Mouse (Mus musculus): Measurements from ENCODE around the gene Dhrs1. TPM values are rescaled to one million over a fixed set of nuclear protein-coding genes. Genes with fewer than 3 reads are reported as not detected.

Gene Dhrs1
- polyA plus RNA-seq, 1 experiment from 2014 or later: 70.8 TPM

DNA sequence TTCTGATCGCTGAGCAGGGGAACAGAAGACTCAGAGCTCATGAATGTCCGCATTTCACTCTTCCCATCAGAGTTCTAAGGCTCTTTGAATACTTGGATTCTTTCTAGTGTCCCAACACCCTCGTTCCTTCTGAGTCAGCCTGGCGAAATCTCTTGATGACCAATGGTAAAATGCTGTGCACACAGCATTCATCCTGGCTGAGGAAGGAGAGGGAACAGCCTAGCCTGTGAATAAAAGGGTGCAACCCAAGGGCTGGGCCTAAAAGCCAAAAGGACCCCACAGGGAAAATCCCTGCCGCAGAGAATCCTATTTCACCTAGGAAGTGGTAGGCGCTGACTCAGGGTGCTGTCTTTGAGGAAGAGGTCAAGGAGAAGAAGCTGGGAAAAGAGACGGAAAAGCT lies 15.4 kb downstream of the Dhrs1 start:
- Histone ChIP-seq H3K4me2 (replicated peaks) (no peak overlapping the region), H3K27ac (0 out of 2 replicates have a peak overlapping the region, but pooled peaks have one; percentile 5), H3K4me1 (replicated peaks; ENCODE audit: control insufficient read depth, insufficient read depth, low read length) (no peaks in the 10 kb centered on the region), H3K36me3 (replicated peaks; ENCODE audit: control insufficient read depth, insufficient read depth) (no peaks in the 10 kb centered on the region), H3K9ac (no peak overlapping the region), H3K9me3 (ENCODE audit: control insufficient read depth, low read length) (no peaks in the 10 kb centered on the region), H3K27me3 (ENCODE audit: control insufficient read depth, insufficient read depth, low read length) (no peaks in the 10 kb centered on the region), H3K4me3 (replicated peaks; ENCODE audit: low read length) (no peak overlapping the region)
- DNase-seq (ENCODE audit: low spot score): no peak
- ATAC-seq (ENCODE audit: low FRiP score): no peak
- WGBS: 70% methylated on average over 7 of the region's 7 CpGs

GRCm38 (mm10) chr14:55727889-55728685 lies 17.4 kb downstream of the Dhrs1 start:
- Histone ChIP-seq H3K9ac (no peak overlapping the region), H3K4me2 (replicated peaks) (no peak overlapping the region), H3K4me1 (replicated peaks; ENCODE audit: control insufficient read depth, insufficient read depth, low read length) (no peaks in the 10 kb centered on the region), H3K27me3 (ENCODE audit: control insufficient read depth, insufficient read depth, low read length) (no peaks in the 10 kb centered on the region), H3K9me3 (ENCODE audit: control insufficient read depth, low read length) (no peaks in the 10 kb centered on the region), H3K36me3 (replicated peaks; ENCODE audit: control insufficient read depth, insufficient read depth) (no peaks in the 10 kb centered on the region), H3K27ac (no peak overlapping the region), H3K4me3 (replicated peaks; ENCODE audit: low read length) (no peak overlapping the region)
- DNase-seq (ENCODE audit: low spot score) (no peak), ATAC-seq (ENCODE audit: low FRiP score) (no peak)
- WGBS: 70% methylated on average over 8 of the region's 8 CpGs

GRCm38 (mm10) chr14:55726261-55726660 lies 19.2 kb downstream of the Dhrs1 start:
- no peaks in the 10 kb centered on the region for H3K27me3 ChIP-seq (ENCODE audit: control insufficient read depth, insufficient read depth, low read length)
- no peak overlapping the region for H3K27ac ChIP-seq
- no peaks in the 10 kb centered on the region for H3K36me3 ChIP-seq (replicated peaks; ENCODE audit: control insufficient read depth, insufficient read depth)
- H3K9me3 ChIP-seq (ENCODE audit: control insufficient read depth, low read length): no peaks in the 10 kb centered on the region
- H3K4me3 ChIP-seq (replicated peaks; ENCODE audit: low read length): no peak overlapping the region
- ATAC-seq (ENCODE audit: low FRiP score) (no peak), DNase-seq (ENCODE audit: low spot score) (no peak)
- H3K4me2 ChIP-seq (replicated peaks): no peak overlapping the region
- H3K4me1 ChIP-seq (replicated peaks; ENCODE audit: control insufficient read depth, insufficient read depth, low read length): peaks cover 7% of the 10 kb centered on the region; the same call in 1 of the 2 replicates
- H3K9ac ChIP-seq: no peak overlapping the region

DNA sequence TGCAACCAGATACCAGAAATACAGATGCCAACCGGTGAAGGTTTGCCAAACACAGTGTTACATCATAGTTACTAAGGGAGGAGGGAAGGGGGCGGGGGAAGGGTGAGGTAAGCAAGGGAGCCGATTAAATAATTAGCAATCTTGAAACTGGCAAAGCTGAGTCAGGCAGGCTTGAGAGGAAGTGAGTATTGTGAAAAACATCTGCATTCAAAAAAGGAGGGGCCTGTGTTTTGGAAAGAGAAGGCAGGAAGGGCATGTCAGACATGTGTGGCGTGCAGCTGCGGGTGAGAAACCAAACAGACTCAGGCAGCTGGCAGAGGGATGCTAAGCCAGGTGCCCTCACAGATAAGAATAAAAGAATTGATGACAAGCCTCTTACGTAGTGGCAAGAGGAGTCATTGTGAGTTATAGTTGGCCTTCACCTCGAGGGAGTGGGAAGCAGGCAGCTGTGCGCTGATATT lies 21.0 kb downstream of the Dhrs1 start:
- Histone ChIP-seq H3K9ac (no peak overlapping the region), H3K4me2 (replicated peaks) (no peak overlapping the region), H3K27me3 (ENCODE audit: control insufficient read depth, insufficient read depth, low read length) (no peaks in the 10 kb centered on the region), H3K9me3 (ENCODE audit: control insufficient read depth, low read length) (no peaks in the 10 kb centered on the region), H3K36me3 (replicated peaks; ENCODE audit: control insufficient read depth, insufficient read depth) (peaks cover 8% of the 10 kb centered on the region; the same call in 1 of the 2 replicates), H3K4me3 (replicated peaks; ENCODE audit: low read length) (no peak overlapping the region), H3K4me1 (replicated peaks; ENCODE audit: control insufficient read depth, insufficient read depth, low read length) (peaks cover 12% of the 10 kb centered on the region; the same call in 1 of the 2 replicates), H3K27ac (no peak overlapping the region)
- 70% methylated on average over 8 of the region's 8 CpGs for WGBS
- no peak for DNase-seq (ENCODE audit: low spot score)
- ATAC-seq (ENCODE audit: low FRiP score): no peak

GRCm38 (mm10) chr14:55723433-55723832 lies 22.1 kb downstream of the Dhrs1 start:
- no peak for DNase-seq (ENCODE audit: low spot score)
- 95% methylated on average over 7 of the region's 7 CpGs for WGBS
- H3K4me1 ChIP-seq (replicated peaks; ENCODE audit: control insufficient read depth, insufficient read depth, low read length): peaks cover 12% of the 10 kb centered on the region; the same call in 1 of the 2 replicates

GRCm38 (mm10) chr14:55722438-55722945 lies 23.0 kb downstream of the Dhrs1 start:
- Histone ChIP-seq H3K4me1 (replicated peaks; ENCODE audit: control insufficient read depth, insufficient read depth, low read length) (peaks cover 12% of the 10 kb centered on the region; the same call in 1 of the 2 replicates), H3K27me3 (ENCODE audit: control insufficient read depth, insufficient read depth, low read length) (no peaks in the 10 kb centered on the region), H3K36me3 (replicated peaks; ENCODE audit: control insufficient read depth, insufficient read depth) (peaks cover 24% of the 10 kb centered on the region), H3K4me2 (replicated peaks) (peak overlapping the region; percentile 69), H3K27ac (peak overlapping the region; percentile 90; the same call in 1 of the 2 replicates), H3K9ac (peak overlapping the region; percentile 73; the same call in 1 of the 2 replicates), H3K4me3 (replicated peaks; ENCODE audit: low read length) (peak overlapping the region; percentile 66), H3K9me3 (ENCODE audit: control insufficient read depth, low read length) (no peaks in the 10 kb centered on the region)
- no peak for DNase-seq (ENCODE audit: low spot score)
- ATAC-seq (ENCODE audit: low FRiP score): no peak; the same call in 1 of the 2 replicates
- 51% methylated on average over 8 of the region's 8 CpGs for WGBS

More at GRCm38 (mm10) chr14:55723433-55723832, 22.1 kb downstream of the Dhrs1 start:
- H3K36me3 ChIP-seq (replicated peaks; ENCODE audit: control insufficient read depth, insufficient read depth): peaks cover 15% of the 10 kb centered on the region
- no peak overlapping the region for H3K4me3 ChIP-seq (replicated peaks; ENCODE audit: low read length)
- ATAC-seq (ENCODE audit: low FRiP score): no peak
- no peaks in the 10 kb centered on the region for H3K9me3 ChIP-seq (ENCODE audit: control insufficient read depth, low read length)
- H3K9ac ChIP-seq: no peak overlapping the region
- no peaks in the 10 kb centered on the region for H3K27me3 ChIP-seq (ENCODE audit: control insufficient read depth, insufficient read depth, low read length)
- no peak overlapping the region for H3K27ac ChIP-seq
- H3K4me2 ChIP-seq (replicated peaks): no peak overlapping the region

DNA sequence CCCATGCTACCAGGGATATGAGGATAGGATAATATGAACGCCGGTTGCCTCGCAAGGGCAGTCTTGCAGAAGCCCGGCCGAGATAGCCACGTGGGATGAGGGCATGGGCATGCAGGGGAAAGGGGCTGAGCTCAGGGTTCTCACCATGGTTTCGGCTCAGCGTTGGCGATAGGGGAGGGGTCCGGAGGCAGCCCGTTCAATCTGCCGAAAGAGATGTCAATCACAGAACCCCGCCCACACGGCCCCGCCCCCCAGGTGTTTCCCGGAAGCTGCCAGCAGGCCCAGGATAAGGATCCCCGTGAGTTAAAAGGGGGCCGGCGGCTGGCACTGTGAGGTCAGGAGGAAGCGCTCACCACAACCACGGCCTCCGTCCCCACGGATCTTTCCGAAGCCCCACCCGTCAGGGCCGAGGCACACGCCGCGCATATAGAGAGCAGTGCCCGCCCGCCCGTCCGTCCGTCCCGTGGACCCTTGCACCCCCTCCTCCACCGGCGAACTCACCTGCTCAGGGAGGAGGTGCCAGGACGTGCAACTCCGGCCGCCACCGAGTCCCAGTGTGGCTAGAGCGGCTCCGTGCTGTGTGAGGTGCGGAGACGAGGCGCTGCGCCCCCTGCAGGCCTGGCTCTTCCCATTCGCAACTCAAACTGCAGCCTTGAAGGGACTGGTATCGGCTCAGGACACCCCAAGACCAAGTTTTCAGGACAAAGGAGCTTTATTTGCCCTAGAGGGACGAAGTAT lies 23.6 kb downstream of the Dhrs1 start, which contains the start of gene Rabggta:
Rabggta (minus strand) TSS at position 564 of the 738 bp plus-strand sequence.
- DNase-seq (ENCODE audit: low spot score) (peak; percentile 94), ATAC-seq (ENCODE audit: low FRiP score) (peak; percentile 97)
- peaks cover 30% of the 10 kb centered on the region for H3K36me3 ChIP-seq (replicated peaks; ENCODE audit: control insufficient read depth, insufficient read depth)
- no peaks in the 10 kb centered on the region for H3K9me3 ChIP-seq (ENCODE audit: control insufficient read depth, low read length)
- no peaks in the 10 kb centered on the region for H3K27me3 ChIP-seq (ENCODE audit: control insufficient read depth, insufficient read depth, low read length)
- peak within 1 kb of the TSS; percentile 90 for H3K27ac ChIP-seq
- peak within 1 kb of the TSS; percentile 73 for H3K9ac ChIP-seq
- peak within 1 kb of the TSS; percentile 66 for H3K4me3 ChIP-seq (replicated peaks; ENCODE audit: low read length)
- under 1% methylated on average over 49 of the region's 50 CpGs for WGBS
- H3K4me2 ChIP-seq (replicated peaks): peak within 1 kb of the TSS; percentile 69
- H3K4me1 ChIP-seq (replicated peaks; ENCODE audit: control insufficient read depth, insufficient read depth, low read length): peaks cover 12% of the 10 kb centered on the region; the same call in 1 of the 2 replicates

GRCm38 (mm10) chr14:55721076-55721475 lies 24.4 kb downstream of the Dhrs1 start:
- H3K4me1 ChIP-seq (replicated peaks; ENCODE audit: control insufficient read depth, insufficient read depth, low read length): peaks cover 12% of the 10 kb centered on the region; the same call in 1 of the 2 replicates
- H3K27me3 ChIP-seq (ENCODE audit: control insufficient read depth, insufficient read depth, low read length): no peaks in the 10 kb centered on the region
- ATAC-seq (ENCODE audit: low FRiP score): no peak
- DNase-seq (ENCODE audit: low spot score): no peak
- H3K9ac ChIP-seq: peak overlapping the region; percentile 73
- H3K4me3 ChIP-seq (replicated peaks; ENCODE audit: low read length): peak overlapping the region; percentile 66
- H3K4me2 ChIP-seq (replicated peaks): peak overlapping the region; percentile 69
- H3K36me3 ChIP-seq (replicated peaks; ENCODE audit: control insufficient read depth, insufficient read depth): peaks cover 37% of the 10 kb centered on the region
- 73% methylated on average over 6 of the region's 6 CpGs for WGBS
- 0 out of 2 replicates have a peak overlapping the region, but pooled peaks have one; percentile 90 for H3K27ac ChIP-seq
- no peaks in the 10 kb centered on the region for H3K9me3 ChIP-seq (ENCODE audit: control insufficient read depth, low read length)

DNA sequence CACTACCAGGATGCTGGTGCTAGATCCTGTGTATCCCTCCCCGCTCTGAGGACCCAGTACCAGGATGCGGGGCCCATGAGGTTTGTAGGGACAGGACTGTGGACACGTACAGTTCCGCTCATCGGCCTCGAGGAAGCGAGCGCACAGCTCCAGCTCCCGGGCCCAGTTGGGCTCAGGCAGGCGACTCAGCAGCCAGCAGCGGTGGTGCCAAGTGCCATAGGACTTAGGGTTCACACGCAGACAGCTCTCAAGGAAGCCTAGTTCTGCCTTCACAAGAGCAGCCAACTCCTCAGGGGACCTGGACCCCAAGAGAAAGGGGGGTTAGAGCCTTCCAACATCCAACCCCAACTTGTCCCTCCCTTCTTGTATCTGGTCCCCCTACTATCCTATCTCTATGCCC lies 24.8 kb downstream of the Dhrs1 start:
- Histone ChIP-seq H3K4me2 (replicated peaks) (no peak overlapping the region; the same call in 1 of the 2 replicates), H3K27ac (no peak overlapping the region), H3K36me3 (replicated peaks; ENCODE audit: control insufficient read depth, insufficient read depth) (peaks cover 39% of the 10 kb centered on the region), H3K27me3 (ENCODE audit: control insufficient read depth, insufficient read depth, low read length) (no peaks in the 10 kb centered on the region), H3K4me1 (replicated peaks; ENCODE audit: control insufficient read depth, insufficient read depth, low read length) (peaks cover 12% of the 10 kb centered on the region; the same call in 1 of the 2 replicates), H3K4me3 (replicated peaks; ENCODE audit: low read length) (no peak overlapping the region), H3K9me3 (ENCODE audit: control insufficient read depth, low read length) (no peaks in the 10 kb centered on the region), H3K9ac (no peak overlapping the region; the same call in 1 of the 2 replicates)
- DNase-seq (ENCODE audit: low spot score) (no peak), ATAC-seq (ENCODE audit: low FRiP score) (no peak)
- WGBS: 92% methylated on average over 12 of the region's 12 CpGs

Data from hindbrain, embryonic 14.5 days (tissue).